ENCODE assay signal across 8 mouse cellular contexts in genomic region chr16:4655251-4655734, GRCm38 (mm10). TPM values are rescaled to one million over a fixed set of nuclear protein-coding genes. Genes with fewer than 3 reads are reported as not detected.
DNase-seq lines count a peak whose midpoint lies in the region; ATAC-seq and TF ChIP-seq lines count a peak whose summit lies in the region.

No protein-coding gene starts in this region.

- 57% methylated on average over 4 of the region's 4 CpGs for WGBS in heart, adult 2 months
- WGBS in kidney, embryonic 16.5 days, result 60% methylated on average over 4 of the region's 4 CpGs

- peaks cover 14% of the 10 kb centered on the region for H3K4me1 ChIP-seq in heart, adult 2 months (ENCODE audit: control insufficient read depth, insufficient read depth, low read length)
- H3K4me1 ChIP-seq in kidney, embryonic 16.5 days (ENCODE audit: insufficient read depth, low read length), result peaks cover 40% of the 10 kb centered on the region

- intact Hi-C loops in heart, adult 2 months (cut with DNase I), result loop anchor here (2.0 kb wide), 1 partner anchor 24 kb away; no protein-coding TSS in a partner anchor

- no peak for TF ChIP-seq EP300 in heart, adult 2 months (IDR thresholded peaks at IDR 0.05; ENCODE audit: insufficient read depth, low read depth, low read length)

- H3K27me3 ChIP-seq in heart, adult 2 months (ENCODE audit: control insufficient read depth, insufficient read depth, low read length), result no peaks in the 10 kb centered on the region
- no peaks in the 10 kb centered on the region for H3K27me3 ChIP-seq in kidney, embryonic 16.5 days (ENCODE audit: insufficient read depth, low read length)

- no peak overlapping the region for H3K9ac ChIP-seq in heart, adult 2 months (ENCODE audit: low read depth, low read length)
- 0 out of 2 replicates have a peak overlapping the region, but pooled peaks have one; percentile 14 for H3K9ac ChIP-seq in kidney, embryonic 16.5 days (replicated peaks; ENCODE audit: low read length)

- no peaks in the 10 kb centered on the region for H3K36me3 ChIP-seq in heart, adult 2 months (ENCODE audit: control insufficient read depth, insufficient read depth, low read length)
- peaks cover 15% of the 10 kb centered on the region for H3K36me3 ChIP-seq in kidney, embryonic 16.5 days (ENCODE audit: insufficient read depth, low read length)

- no peaks in the 10 kb centered on the region for H3K9me3 ChIP-seq in kidney, embryonic 16.5 days (ENCODE audit: low read length)

- peak; percentile 43; the same call in 1 of the 2 replicates for ATAC-seq in frontal cortex, adult (ENCODE audit: low TSS enrichment)
- ATAC-seq in kidney, embryonic 16.5 days (ENCODE audit: low FRiP score, low TSS enrichment), result no peak

- DNase-seq in frontal cortex, postnatal 25 days (ENCODE audit: low spot score in 2 of 2), result no peak
- DNase-seq in heart, adult 2 months, result peak; percentile 53 to 71
- DNase-seq in lung, postnatal 14 days, result peak; percentile 61
- DNase-seq in thymus, postnatal 36 days, result no peak
- DNase-seq in embryo, embryonic 10.5 days (ENCODE audit: low spot score), result no peak
- no peak for DNase-seq in layer of hippocampus, postnatal 36 days

- peaks cover under 1% of the 10 kb centered on the region for H3K79me2 ChIP-seq in heart, adult 2 months (replicated peaks; ENCODE audit: control insufficient read depth, insufficient read depth, low read length)

- no peak overlapping the region for H3K4me2 ChIP-seq in kidney, embryonic 16.5 days (replicated peaks; ENCODE audit: low read depth, low read length)

- no peak overlapping the region for H3K4me3 ChIP-seq in heart, adult 2 months
- H3K4me3 ChIP-seq in kidney, embryonic 16.5 days (ENCODE audit: low read length), result no peak overlapping the region

- peak overlapping the region; percentile 72 for H3K27ac ChIP-seq in heart, adult 2 months
- H3K27ac ChIP-seq in kidney, embryonic 16.5 days (ENCODE audit: low read length), result peak overlapping the region; percentile 68

- no peak for TF ChIP-seq POLR2A in heart, adult 2 months (IDR thresholded peaks at IDR 0.05; ENCODE audit: insufficient read depth, low read depth, low read length)

- peak; percentile 59 for TF ChIP-seq CTCF in heart, adult 2 months (IDR thresholded peaks at IDR 0.05)

RNA-seq across cellular contexts. Expression of gene Dnaja3, which starts 15.5 kb away (rescaled TPM):
- 100 to 1,000 TPM; 138 to 150 TPM for total RNA-seq in heart, adult 2 months (2021)
- polyA plus RNA-seq in heart, adult 2 months (2012; rRNA removed), result 80.8 and 104 TPM in 2 replicates
- polyA plus RNA-seq in kidney, embryonic 16.5 days (2015; fragmentation: Nextera tagmentation; extraction: Ambion mirVana), result 89.6 and 95.3 TPM in 2 replicates
- 10 to 100 TPM; 61.7 to 65.6 TPM for total RNA-seq in layer of hippocampus, postnatal 36 days (2021)

RNA-seq across cellular contexts. Expression of gene Vasn, which starts 15.6 kb away (rescaled TPM):
- 10 to 100 TPM in 1 of 2 experiments, 1 to 10 TPM in 1; 9.2 to 10.5 TPM for total RNA-seq in heart, adult 2 months (2021)
- polyA plus RNA-seq in heart, adult 2 months (2012; rRNA removed), result 23.9 and 24.2 TPM in 2 replicates
- 26.8 TPM in 2 replicates for polyA plus RNA-seq in kidney, embryonic 16.5 days (2015; fragmentation: Nextera tagmentation; extraction: Ambion mirVana)
- 1 to 10 TPM; 4.4 to 5.7 TPM for total RNA-seq in layer of hippocampus, postnatal 36 days (2021)

RNA-seq across cellular contexts. Expression of gene Coro7, which starts 24.3 kb away (rescaled TPM):
- 10 to 100 TPM; 14.6 to 15.9 TPM for total RNA-seq in heart, adult 2 months (2021)
- polyA plus RNA-seq in heart, adult 2 months (2012; rRNA removed), result 20.8 and 22.8 TPM in 2 replicates
- 21.4 and 24.0 TPM in 2 replicates for polyA plus RNA-seq in kidney, embryonic 16.5 days (2015; fragmentation: Nextera tagmentation; extraction: Ambion mirVana)
- total RNA-seq in layer of hippocampus, postnatal 36 days (2021), result 10 to 100 TPM; 79.4 to 96.0 TPM

RNA-seq across cellular contexts. Expression of gene Pam16, which starts 30.5 kb away (rescaled TPM):
- 100 to 1,000 TPM; 119 to 165 TPM for total RNA-seq in heart, adult 2 months (2021)
- polyA plus RNA-seq in heart, adult 2 months (2012; rRNA removed), result 36.3 and 39.4 TPM in 2 replicates
- 67.8 and 80.4 TPM in 2 replicates for polyA plus RNA-seq in kidney, embryonic 16.5 days (2015; fragmentation: Nextera tagmentation; extraction: Ambion mirVana)
- total RNA-seq in layer of hippocampus, postnatal 36 days (2021), result 10 to 100 TPM; 84.4 to 90.4 TPM

Comparison
In these comparisons a context has a peak if more than half of its experiments do, and no peak if none do; other contexts are left out.
1. DNase-seq: peak in heart, adult 2 months (2 of 2) and lung, postnatal 14 days (single experiment); none in frontal cortex, postnatal 25 days (0 of 2), thymus, postnatal 36 days (0 of 2), embryo, embryonic 10.5 days (single experiment) and layer of hippocampus, postnatal 36 days (0 of 2).
2. RNA of gene Coro7, which starts 24.3 kb away (total RNA-seq): 79.4 to 96.0 TPM in layer of hippocampus, postnatal 36 days; 14.6 to 15.9 TPM in heart, adult 2 months; every median in the first group is over 4 times any median in the second.